Mouse (Mus musculus) midbrain, postnatal 0 days (tissue): ENCODE data around the gene Sowaha. TPM values are rescaled to one million over a fixed set of nuclear protein-coding genes. Genes with fewer than 3 reads are reported as not detected.

Source experiments
- ATAC-seq: fragments of 200-750 bp; cut with Nextera tagmentation; 2 replicates; pipeline ENCODE4 v1.8.0; 2017; ENCODE audit warnings: moderate number of reproducible peaks, mild to moderate bottlenecking, moderate TSS enrichment, moderate library complexity; ENCODE audit not compliant: low FRiP score
- DNase-seq: peaks from one replicate; pipeline ENCODE4 v3.0.0-alpha.2; 2015; ENCODE audit warnings: low spot score
- H3K27ac ChIP-seq: fragments of 300-500 bp; sonication (generic); 2 replicates; pipeline ENCODE4 v1.5.1; 2014; ENCODE audit warnings: low read depth, mild to moderate bottlenecking, low read length, mixed read lengths
- H3K27me3 ChIP-seq: fragments of 300-500 bp; sonication (generic); 2 replicates; pipeline ENCODE4 v1.6.1; 2014; ENCODE audit warnings: low read length, control low read depth, mixed read lengths; ENCODE audit not compliant: insufficient read depth
- H3K36me3 ChIP-seq: fragments of 300-500 bp; sonication (generic); 2 replicates; pipeline ENCODE4 v1.6.1; 2014; ENCODE audit warnings: low read length, control low read depth, mixed read lengths; ENCODE audit not compliant: insufficient read depth
- H3K4me1 ChIP-seq: fragments of 300-500 bp; sonication (generic); 2 replicates; pipeline ENCODE4 v1.6.1; 2014; ENCODE audit warnings: mild to moderate bottlenecking, control low read depth, antibody characterized with exemption, low read length, mixed read lengths; ENCODE audit not compliant: insufficient read depth
- H3K4me2 ChIP-seq: fragments of 300-500 bp; sonication (generic); 2 replicates; pipeline ENCODE4 v1.6.1; 2014; ENCODE audit warnings: low read depth, mild to moderate bottlenecking, low read length, mixed read lengths; ENCODE audit not compliant: poor library complexity, severe bottlenecking
- H3K4me3 ChIP-seq: fragments of 300-500 bp; sonication (generic); 2 replicates; pipeline ENCODE4 v1.5.1; 2014; ENCODE audit warnings: low read depth, mild to moderate bottlenecking, low read length, moderate library complexity
- H3K9ac ChIP-seq: fragments of 300-500 bp; sonication (generic); replicated peaks from 2 replicates; pipeline ENCODE4 v1.6.1; 2014; ENCODE audit warnings: mild to moderate bottlenecking, low read length, moderate library complexity, mixed read lengths; ENCODE audit not compliant: poor library complexity, severe bottlenecking
- H3K9me3 ChIP-seq: fragments of 300-500 bp; sonication (generic); 2 replicates; pipeline ENCODE4 v1.6.1; 2016; ENCODE audit warnings: low read length, control low read depth
- CTCF ChIP-seq: IDR thresholded peaks from 2 replicates; pipeline ENCODE4 v1.5.1; 2016; ENCODE audit warnings: antibody characterized with exemption, mild to moderate bottlenecking
- WGBS: fragments of 180-500 bp; shearing (Covaris S2); extraction: QIAGEN DNeasy Blood & Tissue Kit; methylation state at CpG from one replicate; pipeline ENCODE4 v1.1.7; 2014; 5-methylcytosine and 5-hydroxymethylcytosine counted together
- polyA plus RNA-seq: library from polyadenylated mRNA; unstranded; fragments of >200 nt; fragmentation: Nextera tagmentation; extraction: Ambion mirVana; gene quantifications from 2 replicates; pipeline ENCODE4 v1.2.1, GENCODE M21; 2015
- total RNA-seq: library from RNA; depleted of rRNA; stranded (reverse); fragments of >200 nt; gene quantifications from 2 replicates; pipeline ENCODE4 v1.2.3, GENCODE M21; 2014

Gene Sowaha
- total and polyA plus RNA-seq, 2 experiments from 2014 or later: 4.0 to 7.3 TPM

- ATAC-seq: no peak
- Histone ChIP-seq H3K9ac (no peak overlapping the region), H3K27ac (no peak overlapping the region), H3K4me1 (peaks cover 3% of the 10 kb centered on the region; the same call in 1 of the 2 replicates), H3K36me3 (no peaks in the 10 kb centered on the region), H3K4me3 (no peak overlapping the region), H3K27me3 (peaks cover 32% of the 10 kb centered on the region), H3K9me3 (no peaks in the 10 kb centered on the region), H3K4me2 (no peak overlapping the region)
- DNase-seq: no peak
- 72% methylated on average over 4 of the region's 4 CpGs for WGBS
- no peak for TF ChIP-seq CTCF
Measured at GRCm38 (mm10) chr11:53481088-53481730, 1.1 kb upstream of the Sowaha start.

- Histone ChIP-seq H3K27ac (0 out of 2 replicates have a peak overlapping the region, but pooled peaks have one; percentile 12), H3K27me3 (peaks cover 30% of the 10 kb centered on the region)
Measured at GRCm38 (mm10) chr11:53479171-53479782, 797 bp downstream of the Sowaha start.

GRCm38 (mm10) chr11:53478383-53479170 lies 1.5 kb downstream of the Sowaha start:
- H3K27me3 ChIP-seq: peaks cover 36% of the 10 kb centered on the region
- peak overlapping the region; percentile 62 for H3K4me3 ChIP-seq
- no peak for TF ChIP-seq CTCF
- peaks cover 9% of the 10 kb centered on the region; the same call in 1 of the 2 replicates for H3K4me1 ChIP-seq
- H3K27ac ChIP-seq: no peak overlapping the region
- H3K9ac ChIP-seq: peak overlapping the region; percentile 70
- ATAC-seq: peak; percentile 59
- no peaks in the 10 kb centered on the region for H3K36me3 ChIP-seq
- no peak for DNase-seq
- no peaks in the 10 kb centered on the region for H3K9me3 ChIP-seq
- WGBS: 5% methylated on average over 72 of the region's 79 CpGs
- peak overlapping the region; percentile 79 for H3K4me2 ChIP-seq

More at GRCm38 (mm10) chr11:53479171-53479782, 797 bp downstream of the Sowaha start:
- under 1% methylated on average over 60 of the region's 62 CpGs for WGBS
- H3K4me1 ChIP-seq: peaks cover 9% of the 10 kb centered on the region; the same call in 1 of the 2 replicates
- peak overlapping the region; percentile 62 for H3K4me3 ChIP-seq
- ATAC-seq: no peak
- no peaks in the 10 kb centered on the region for H3K9me3 ChIP-seq
- H3K4me2 ChIP-seq: peak overlapping the region; percentile 79
- no peak for TF ChIP-seq CTCF
- peak overlapping the region; percentile 70 for H3K9ac ChIP-seq
- no peak for DNase-seq
- H3K36me3 ChIP-seq: no peaks in the 10 kb centered on the region

- ATAC-seq: no peak
- no peak overlapping the region for H3K27ac ChIP-seq
- H3K4me3 ChIP-seq: no peak overlapping the region
- H3K4me1 ChIP-seq: peaks cover 9% of the 10 kb centered on the region; the same call in 1 of the 2 replicates
- WGBS: 49% methylated on average over 7 of the region's 7 CpGs
- H3K27me3 ChIP-seq: peaks cover 36% of the 10 kb centered on the region
- DNase-seq: no peak
- H3K9ac ChIP-seq: no peak overlapping the region
- no peaks in the 10 kb centered on the region for H3K9me3 ChIP-seq
- no peak for TF ChIP-seq CTCF
- H3K36me3 ChIP-seq: no peaks in the 10 kb centered on the region
- H3K4me2 ChIP-seq: no peak overlapping the region
Measured at GRCm38 (mm10) chr11:53477833-53478232, 2.2 kb downstream of the Sowaha start.

- H3K9ac ChIP-seq: no peak overlapping the region
- H3K36me3 ChIP-seq: no peaks in the 10 kb centered on the region
- ATAC-seq: no peak
- 0 out of 2 replicates have a peak overlapping the region, but pooled peaks have one; percentile 18 for H3K27ac ChIP-seq
- peak overlapping the region; percentile 23 for H3K4me2 ChIP-seq
- DNase-seq: no peak
- H3K9me3 ChIP-seq: no peaks in the 10 kb centered on the region
- peak overlapping the region; percentile 0; the same call in 1 of the 2 replicates for H3K4me3 ChIP-seq
- H3K4me1 ChIP-seq: peaks cover 9% of the 10 kb centered on the region; the same call in 1 of the 2 replicates
- H3K27me3 ChIP-seq: peaks cover 24% of the 10 kb centered on the region
- TF ChIP-seq CTCF: no peak
- WGBS: 8% methylated on average over 8 of the region's 8 CpGs
Measured at GRCm38 (mm10) chr11:53475620-53476019, 4.5 kb downstream of the Sowaha start.
